ENCODE assay signal across 8 mouse cellular contexts in genomic region chr19:55951397-55951796, GRCm38 (mm10).
DNase-seq lines count a peak whose midpoint lies in the region; ATAC-seq and TF ChIP-seq lines count a peak whose summit lies in the region.
"Had no signal": no experiment of that assay in that cellular context is flagged by ENCODE, and none has a peak within 500 bp of the region (broad histone marks: within the 10 kb centered on the region; RNA-seq: fewer than 3 reads in every experiment).

No protein-coding gene starts in this region.

- H3K4me2 ChIP-seq in heart, embryonic 11.5 days: no peak overlapping the region

- no peak overlapping the region for H3K9ac ChIP-seq in heart, adult 2 months (ENCODE audit: low read depth, low read length)
- H3K9ac ChIP-seq in heart, embryonic 11.5 days (ENCODE audit: low read depth, low read length): no peak overlapping the region

- intact Hi-C loops in heart, adult 2 months (cut with DNase I): no loop called here
- intact Hi-C loops in heart, postnatal 14 days (cut with DNase I): no loop called here

- peak; percentile 61 to 72 for DNase-seq in heart, adult 2 months
- DNase-seq in right cerebral cortex, postnatal 4 days: peak; percentile 27
- no peak for DNase-seq in right cerebral cortex, adult 18-20 months
- peak; percentile 63 to 79 for DNase-seq in heart, postnatal 14 days
- no peak for DNase-seq in kidney, postnatal 10 days
- no peak for DNase-seq in embryo, embryonic 9.5 days (ENCODE audit: extremely low spot score)

- ATAC-seq in heart, embryonic 11.5 days (replicated peaks; ENCODE audit: insufficient number of reproducible peaks, low FRiP score, low TSS enrichment): no peak
- ATAC-seq: intestine, embryonic 16.5 days had no signal

- TF ChIP-seq POLR2A in heart, adult 2 months (IDR thresholded peaks at IDR 0.05; ENCODE audit: insufficient read depth, low read depth, low read length): no peak

- no peak overlapping the region for H3K27ac ChIP-seq in heart, adult 2 months
- H3K27ac ChIP-seq in heart, embryonic 11.5 days (ENCODE audit: low read depth, low read length): no peak overlapping the region

- no peak for TF ChIP-seq CTCF in heart, adult 2 months (IDR thresholded peaks at IDR 0.05)

- no peaks in the 10 kb centered on the region for H3K79me2 ChIP-seq in heart, adult 2 months (replicated peaks; ENCODE audit: control insufficient read depth, insufficient read depth, low read length)

- 71% methylated on average over 5 of the region's 5 CpGs for WGBS in heart, adult 2 months
- 80% methylated on average over 5 of the region's 5 CpGs for WGBS in heart, embryonic 11.5 days (ENCODE audit: insufficient replicate concordance)

- no peaks in the 10 kb centered on the region for H3K9me3 ChIP-seq in heart, embryonic 11.5 days (replicated peaks; ENCODE audit: control insufficient read depth, low read length)

- no peaks in the 10 kb centered on the region for H3K27me3 ChIP-seq in heart, adult 2 months (ENCODE audit: control insufficient read depth, insufficient read depth, low read length)
- H3K27me3 ChIP-seq in heart, embryonic 11.5 days (ENCODE audit: control insufficient read depth, insufficient read depth, low read length): no peaks in the 10 kb centered on the region

- TF ChIP-seq EP300 in heart, adult 2 months (IDR thresholded peaks at IDR 0.05; ENCODE audit: insufficient read depth, low read depth, low read length): no peak

- H3K36me3 ChIP-seq in heart, adult 2 months (ENCODE audit: control insufficient read depth, insufficient read depth, low read length): no peaks in the 10 kb centered on the region
- no peaks in the 10 kb centered on the region for H3K36me3 ChIP-seq in heart, embryonic 11.5 days (ENCODE audit: control insufficient read depth, insufficient read depth, low read length)

- no peak overlapping the region for H3K4me3 ChIP-seq in heart, adult 2 months
- H3K4me3 ChIP-seq in heart, embryonic 11.5 days (ENCODE audit: low read depth, low read length): no peak overlapping the region

- H3K4me1 ChIP-seq in heart, adult 2 months (ENCODE audit: control insufficient read depth, insufficient read depth, low read length): no peaks in the 10 kb centered on the region; the same call in 1 of the 2 replicates
- H3K4me1 ChIP-seq in heart, embryonic 11.5 days (ENCODE audit: control insufficient read depth, insufficient read depth, low read length): no peaks in the 10 kb centered on the region

Comparison
In these comparisons a context has a peak if more than half of its experiments do, and no peak if none do; other contexts are left out.
1. DNase-seq: peak in heart, adult 2 months (2 of 2), right cerebral cortex, postnatal 4 days (single experiment) and heart, postnatal 14 days (2 of 2); none in right cerebral cortex, adult 18-20 months (single experiment), kidney, postnatal 10 days (single experiment) and embryo, embryonic 9.5 days (single experiment).